Mouse (Mus musculus) regulatory T cell (primary cell): Measurements from ENCODE around the gene Negr1.

Experiments
- in situ Hi-C: fragments of 300-600 bp; cut with MboI, MseI; formaldehyde crosslinking; loops from one replicate; pipeline ENCODE4 v1.15.1; 2025; ENCODE audit warnings: high pct_unique_total_duplicates

The Negr1 gene

DNA sequence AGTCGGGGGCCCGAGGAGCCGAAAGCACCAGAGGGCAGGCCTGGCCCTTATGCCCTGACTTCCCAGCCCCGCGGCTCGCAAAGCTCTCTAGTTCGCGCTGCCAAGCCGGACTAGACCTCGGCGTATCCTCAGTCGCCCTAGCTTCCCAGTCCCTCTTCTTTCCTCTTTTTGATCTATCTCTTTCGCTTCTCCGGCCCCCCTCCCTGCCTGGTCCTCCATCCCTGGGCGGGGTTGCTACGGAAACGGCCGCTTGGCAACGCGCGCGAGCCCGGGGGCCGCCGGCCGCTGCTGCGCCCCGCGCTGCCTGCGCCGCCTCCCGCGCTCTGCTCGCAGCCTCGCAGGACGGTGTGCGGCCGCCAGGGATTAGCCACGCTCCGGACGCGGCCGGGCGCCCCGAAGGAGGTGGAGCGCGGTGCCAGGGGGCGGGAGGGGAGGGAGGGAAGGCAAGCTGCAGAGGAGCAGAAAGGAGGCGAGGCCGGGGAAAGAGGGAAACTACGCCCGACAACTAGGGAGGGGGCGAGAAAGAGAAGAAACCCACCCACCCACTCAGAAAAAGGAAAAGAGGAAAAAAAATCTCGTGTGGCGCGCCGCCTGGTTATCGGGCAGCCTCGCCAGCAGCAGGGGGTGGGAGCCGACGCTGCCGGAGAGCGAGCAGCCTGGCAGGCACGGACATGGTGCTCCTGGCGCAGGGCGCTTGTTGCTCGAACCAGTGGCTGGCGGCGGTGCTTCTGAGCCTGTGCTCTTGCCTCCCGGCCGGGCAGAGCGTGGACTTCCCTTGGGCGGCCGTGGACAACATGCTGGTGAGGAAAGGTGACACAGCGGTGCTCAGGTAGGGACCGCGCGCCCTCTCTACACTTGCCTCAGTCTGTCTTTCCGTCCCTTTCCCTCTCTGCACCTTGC, at the start of gene Negr1:
Gene Negr1, plus strand, starts transcription at position 271 of the 900 bp plus-strand sequence.
- in situ Hi-C loops, result no loop called here

GRCm38 (mm10) chr3:156526461-156526933, 35.1 kb upstream of the Negr1 start:
- in situ Hi-C loops, result no loop called here

DNA sequence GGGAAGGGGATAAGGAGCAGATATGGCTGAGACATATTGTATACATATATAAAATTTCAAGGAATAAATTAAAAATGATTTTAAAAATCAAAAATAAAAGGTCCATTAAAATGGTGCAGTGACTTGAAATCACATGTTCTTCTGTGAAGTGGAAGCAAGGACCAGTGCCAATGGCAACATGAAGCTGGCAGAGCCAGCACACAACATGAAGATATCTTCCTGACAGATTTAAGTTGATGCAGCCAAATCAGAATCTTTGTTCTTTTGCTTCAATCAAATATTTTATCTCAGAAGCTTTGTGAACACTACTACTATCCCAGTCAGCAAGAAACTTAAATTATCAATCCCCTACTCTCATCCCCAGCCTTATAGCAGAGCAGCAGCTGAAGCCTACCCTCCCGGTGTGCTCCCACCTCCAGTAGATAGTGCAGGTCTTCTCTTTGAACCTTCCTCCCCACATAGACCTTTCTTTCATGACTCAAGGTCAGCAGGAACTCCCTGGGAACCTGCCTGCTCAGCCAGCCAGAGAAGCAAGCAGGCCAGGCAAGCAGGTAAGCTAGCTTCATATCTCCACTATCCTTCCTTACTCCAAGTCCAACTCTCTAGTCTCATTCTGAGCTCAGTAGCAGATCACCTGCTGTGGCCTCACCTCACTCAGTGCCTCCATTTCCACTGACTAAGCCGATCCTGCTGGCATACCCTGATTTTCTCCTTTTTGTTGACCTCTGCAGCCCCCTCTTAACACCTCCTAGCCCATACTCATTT, 34.2 kb upstream of the Negr1 start:
- in situ Hi-C loops, result no loop called here

DNA sequence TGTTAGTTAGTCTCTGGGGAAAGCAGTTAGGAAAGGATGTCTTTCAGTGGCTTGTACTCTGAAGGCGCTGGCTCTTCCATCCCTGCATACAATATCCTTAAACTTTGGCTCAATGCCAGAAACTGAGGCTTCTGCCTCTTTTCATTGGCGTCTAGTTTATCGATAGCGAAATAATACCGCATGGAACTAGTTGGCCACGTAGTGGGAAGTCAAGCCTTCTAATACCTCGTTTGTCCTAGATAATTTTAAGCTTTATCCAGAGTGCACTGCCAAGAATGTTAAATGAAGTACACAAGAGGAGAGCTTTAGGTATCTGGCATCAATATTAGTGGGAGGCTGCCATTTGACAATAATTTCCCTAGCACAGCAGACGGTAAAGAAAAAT, 2.2 kb upstream of the Negr1 start:
- in situ Hi-C loops, result no loop called here

- in situ Hi-C loops, result no loop called here
Measured at GRCm38 (mm10) chr3:156559826-156560471, 1.6 kb upstream of the Negr1 start.

DNA sequence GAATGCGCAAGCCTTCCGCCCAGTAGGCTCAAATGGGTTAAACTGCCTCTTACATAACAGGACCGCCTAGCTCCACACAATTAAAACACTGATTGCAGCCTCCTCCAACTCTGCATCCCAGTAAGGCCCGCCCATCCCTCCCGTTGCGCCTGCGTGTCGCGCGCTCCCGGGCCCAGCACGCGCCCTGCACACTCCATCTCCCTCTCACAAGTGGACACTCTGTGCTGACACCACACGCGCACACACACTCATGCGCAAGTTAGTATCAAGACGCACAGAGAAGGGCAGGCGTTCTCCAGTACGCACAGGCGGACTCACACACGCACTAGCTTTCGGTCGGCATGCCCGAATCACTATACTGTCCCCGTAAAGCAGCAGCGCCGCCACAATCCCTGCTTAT, 828 bp upstream of the Negr1 start:
- in situ Hi-C loops, result no loop called here

DNA sequence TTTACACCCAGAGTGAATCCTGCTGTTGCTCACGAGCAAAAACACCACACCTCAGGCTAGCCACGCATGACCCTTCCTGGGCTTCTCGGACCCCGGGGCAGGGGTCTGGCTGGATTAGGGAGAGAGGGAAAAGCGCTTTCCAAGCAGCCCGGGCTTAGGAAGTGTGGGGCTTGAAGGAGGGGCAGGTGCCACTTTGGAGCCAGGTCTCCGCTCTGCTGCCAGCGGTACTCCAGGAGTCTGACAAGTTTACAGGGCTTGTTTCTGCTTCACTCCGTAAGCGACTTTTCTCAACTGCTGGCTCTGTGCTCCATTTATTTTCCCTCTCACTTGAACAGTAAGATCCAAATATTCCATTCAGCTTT, 811 bp downstream of the Negr1 start:
- in situ Hi-C loops, result no loop called here

GRCm38 (mm10) chr3:156562796-156563195, 1.2 kb downstream of the Negr1 start:
- in situ Hi-C loops, result no loop called here

- in situ Hi-C loops, result no loop called here
Measured at GRCm38 (mm10) chr3:156563353-156563752, 1.8 kb downstream of the Negr1 start.

DNA sequence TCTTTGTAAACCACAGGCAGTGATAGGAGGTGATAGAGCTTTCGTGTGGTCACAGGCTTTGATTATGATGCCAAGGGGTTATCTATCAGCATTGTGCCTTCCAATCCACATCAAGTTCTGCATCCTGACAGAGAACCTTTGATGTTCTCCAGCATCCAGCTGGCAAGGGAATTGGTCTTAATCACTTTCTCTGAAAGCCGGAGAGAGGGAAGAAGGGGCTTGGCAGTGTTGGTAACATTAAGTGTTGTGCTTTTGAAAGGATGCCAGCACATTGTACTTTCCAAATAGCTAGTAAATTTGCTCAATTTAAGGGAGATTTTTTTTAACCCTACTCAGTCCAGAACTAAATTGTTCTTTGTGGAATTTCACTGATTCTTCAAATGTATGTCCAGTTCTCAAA, 11.9 kb downstream of the Negr1 start:
- in situ Hi-C loops, result no loop called here

DNA sequence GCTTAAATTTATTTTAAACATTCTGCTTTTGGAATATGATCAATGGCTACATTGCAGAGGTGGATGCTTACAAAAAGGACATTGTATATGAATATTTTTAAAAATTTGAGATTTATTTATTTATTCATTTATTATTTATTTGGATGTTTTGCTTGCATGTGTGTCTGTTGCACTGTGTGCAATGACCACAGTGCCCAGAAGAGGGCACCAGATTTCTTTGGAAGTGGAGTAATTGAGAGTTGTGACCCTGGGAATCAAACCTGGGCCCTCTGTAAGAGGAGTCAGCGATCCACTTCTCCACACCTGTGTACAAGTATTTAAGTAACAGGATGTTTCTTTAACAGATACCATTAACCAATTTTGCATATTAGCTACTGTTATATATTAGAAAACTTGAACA, 14.7 kb downstream of the Negr1 start:
- in situ Hi-C loops, result no loop called here

DNA sequence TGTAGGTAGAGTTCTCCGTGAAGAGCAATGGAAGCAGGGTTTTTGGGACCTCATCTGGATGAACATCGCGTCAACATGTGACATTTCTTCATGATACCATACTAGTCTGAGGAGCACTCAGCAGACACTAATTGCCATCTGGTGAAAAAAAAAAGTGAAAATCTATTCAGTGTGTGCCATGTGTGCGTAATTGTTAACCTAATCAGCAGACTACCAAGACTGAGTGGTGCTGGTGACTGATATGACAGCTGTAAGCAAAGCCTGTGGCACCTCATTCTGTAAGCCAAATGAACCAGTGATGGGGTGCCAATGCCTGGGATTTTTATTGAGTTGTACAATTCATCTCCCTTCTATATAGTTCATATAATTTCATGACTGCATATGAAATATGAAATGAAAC, 29.0 kb downstream of the Negr1 start:
- in situ Hi-C loops, result no loop called here

GRCm38 (mm10) chr3:156591125-156591524, 29.5 kb downstream of the Negr1 start:
- in situ Hi-C loops, result no loop called here

GRCm38 (mm10) chr3:156606846-156607245, 45.3 kb downstream of the Negr1 start:
- in situ Hi-C loops, result no loop called here

DNA sequence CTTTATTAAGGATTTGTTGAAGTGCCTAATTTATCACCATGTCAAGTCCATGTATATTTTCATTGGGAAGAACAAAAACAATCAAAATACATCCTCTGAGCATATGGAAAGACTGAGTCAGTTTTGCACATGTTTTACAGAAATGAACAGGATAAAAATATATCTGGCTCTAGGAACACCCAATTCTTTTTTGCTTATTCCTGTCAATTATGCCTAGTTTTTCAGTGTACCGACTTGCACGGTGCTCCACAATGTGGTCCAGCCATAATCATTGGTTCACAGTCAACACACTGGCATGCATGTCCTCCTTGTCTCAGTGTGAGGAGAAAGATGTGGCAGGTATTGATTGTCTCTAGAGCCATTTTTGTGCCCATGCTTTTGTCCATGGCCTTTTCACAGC, 58.3 kb downstream of the Negr1 start:
- in situ Hi-C loops, result no loop called here

- in situ Hi-C loops, result no loop called here
Measured at GRCm38 (mm10) chr3:156628594-156628993, 67.0 kb downstream of the Negr1 start.

GRCm38 (mm10) chr3:156632942-156633341, 71.3 kb downstream of the Negr1 start:
- in situ Hi-C loops, result no loop called here

- in situ Hi-C loops, result no loop called here
Measured at GRCm38 (mm10) chr3:156639382-156639781, 77.8 kb downstream of the Negr1 start.

DNA sequence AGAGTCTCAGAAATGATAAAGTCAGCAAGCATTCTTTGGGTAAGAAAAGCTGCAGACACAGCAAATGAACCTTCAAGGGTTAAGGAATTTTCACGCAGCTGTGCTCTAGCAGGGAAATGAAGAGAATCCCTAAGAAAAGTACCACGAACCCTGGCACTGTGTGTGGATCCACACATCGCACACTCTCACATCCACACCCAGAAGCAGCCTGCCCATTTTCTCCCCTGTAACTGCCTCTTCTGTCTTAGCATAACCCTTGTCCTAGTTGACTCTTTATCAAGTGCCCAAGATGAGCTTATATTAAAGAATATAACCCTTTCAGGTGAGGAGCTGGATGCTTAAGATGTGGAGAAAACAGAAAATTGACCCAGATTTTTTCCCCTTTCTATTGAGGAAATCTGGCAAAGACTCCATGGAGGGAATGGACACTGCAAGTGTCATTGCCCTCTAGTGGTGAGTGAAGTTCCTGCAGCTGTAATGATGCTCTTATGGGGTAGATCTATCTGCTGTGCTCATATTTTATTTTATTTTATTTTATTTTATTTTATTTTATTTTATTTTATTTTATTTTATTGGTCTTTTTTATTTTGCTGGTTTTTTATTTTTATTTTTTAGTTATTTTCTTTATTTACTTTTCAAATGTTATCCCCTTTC, 82.2 kb downstream of the Negr1 start:
- in situ Hi-C loops, result no loop called here

- in situ Hi-C loops, result no loop called here
Measured at GRCm38 (mm10) chr3:156648378-156648777, 86.8 kb downstream of the Negr1 start.

DNA sequence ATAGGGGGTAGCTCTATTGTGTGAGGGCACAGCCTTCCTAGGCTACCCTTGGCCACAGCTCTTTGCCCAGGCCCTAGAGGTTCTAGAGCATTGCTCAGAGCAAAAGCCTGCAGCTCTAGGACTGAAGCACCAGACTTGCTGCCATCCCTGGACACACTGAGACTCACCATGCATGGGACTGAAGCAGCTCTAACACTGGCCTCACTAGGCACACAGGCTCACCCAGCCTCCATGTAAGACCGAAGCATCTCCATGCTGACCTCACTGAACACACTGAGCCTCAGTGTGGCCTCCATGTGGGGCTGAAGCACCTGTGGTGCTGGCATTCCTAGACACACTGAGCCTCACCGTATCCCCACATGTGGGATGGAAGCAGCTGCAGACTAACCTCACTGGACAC, 101.0 kb downstream of the Negr1 start:
- in situ Hi-C loops, result loop anchor here (10.0 kb wide), 1 partner anchor 922 kb away; no protein-coding TSS in a partner anchor

DNA sequence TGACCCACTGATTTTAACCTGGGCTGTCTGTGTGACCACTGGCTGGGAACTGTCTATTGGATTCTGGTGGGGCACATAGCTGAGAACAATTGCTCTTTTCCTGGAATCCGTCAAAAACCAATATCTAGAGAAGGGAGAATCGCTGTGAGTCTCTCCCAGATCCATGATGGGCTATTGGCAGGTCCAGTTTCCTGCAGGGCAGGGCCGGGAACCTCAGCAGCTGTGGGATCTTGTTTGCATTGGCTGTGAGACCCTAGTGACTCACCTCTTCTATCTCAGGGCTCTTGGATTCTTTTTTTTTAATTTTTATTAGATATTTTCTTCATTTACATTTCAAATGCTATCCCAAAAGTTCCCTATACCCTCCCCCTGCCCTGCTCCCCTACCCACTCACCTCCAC, 111.0 kb downstream of the Negr1 start:
- in situ Hi-C loops, result no loop called here
